Mouse (Mus musculus): Measurements from ENCODE around the gene Slc25a25. TPM values are rescaled to one million over a fixed set of nuclear protein-coding genes. Genes with fewer than 3 reads are reported as not detected.

Gene Slc25a25
- polyA plus RNA-seq, 1 experiment from 2014 or later: 46.2 TPM

- H3K4me1 ChIP-seq (replicated peaks): peaks cover 34% of the 10 kb centered on the region
- no peak for ATAC-seq (ENCODE audit: low FRiP score)
- no peak overlapping the region for H3K4me2 ChIP-seq
- no peak overlapping the region for H3K4me3 ChIP-seq
- no peak overlapping the region for H3K9ac ChIP-seq
- 97% methylated on average over 6 of the region's 6 CpGs for WGBS
- no peaks in the 10 kb centered on the region for H3K9me3 ChIP-seq
- H3K36me3 ChIP-seq: peaks cover 48% of the 10 kb centered on the region
- H3K27me3 ChIP-seq: no peaks in the 10 kb centered on the region
- no peak overlapping the region for H3K27ac ChIP-seq
Measured at GRCm38 (mm10) chr2:32421851-32422251, 29.4 kb downstream of the Slc25a25 start.

GRCm38 (mm10) chr2:32420647-32421046 lies 30.6 kb downstream of the Slc25a25 start:
- H3K9me3 ChIP-seq: no peaks in the 10 kb centered on the region
- H3K9ac ChIP-seq: no peak overlapping the region
- no peaks in the 10 kb centered on the region for H3K27me3 ChIP-seq
- no peak for ATAC-seq (ENCODE audit: low FRiP score)
- no peak overlapping the region for H3K27ac ChIP-seq
- no peak overlapping the region for H3K4me3 ChIP-seq
- no peak overlapping the region for H3K4me2 ChIP-seq
- peaks cover 60% of the 10 kb centered on the region for H3K36me3 ChIP-seq
- H3K4me1 ChIP-seq (replicated peaks): peaks cover 34% of the 10 kb centered on the region
- 86% methylated on average over 6 of the region's 6 CpGs for WGBS

DNA sequence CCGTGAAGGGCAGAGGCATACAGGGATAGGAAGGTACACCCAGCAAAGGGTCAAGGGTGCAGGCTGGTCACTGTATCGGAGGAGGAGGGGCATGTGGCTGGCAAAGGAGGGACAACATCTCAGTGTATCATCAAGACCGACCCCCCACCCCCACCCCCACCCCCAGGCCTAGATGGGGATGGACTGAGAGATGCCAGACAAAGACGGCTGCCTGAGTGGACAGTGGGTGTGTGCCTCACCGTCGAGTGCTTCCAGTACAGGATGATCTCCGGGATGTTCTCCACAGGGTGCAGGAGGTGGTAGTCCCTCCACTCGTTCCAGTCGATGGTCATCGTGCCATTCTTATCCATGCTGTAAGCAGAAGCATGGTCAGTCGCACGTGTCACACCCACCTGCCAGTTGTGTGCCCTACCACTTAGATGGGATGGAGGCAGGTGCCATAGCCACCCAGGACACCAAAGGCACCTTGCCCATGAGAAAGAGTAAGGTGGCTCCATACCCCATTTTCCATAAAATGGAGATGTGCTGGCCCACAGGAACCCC lies 31.1 kb downstream of the Slc25a25 start:
- no peaks in the 10 kb centered on the region for H3K9me3 ChIP-seq
- H3K27me3 ChIP-seq: no peaks in the 10 kb centered on the region
- no peak overlapping the region for H3K4me2 ChIP-seq
- H3K36me3 ChIP-seq: peaks cover 65% of the 10 kb centered on the region
- peaks cover 34% of the 10 kb centered on the region for H3K4me1 ChIP-seq (replicated peaks)
- no peak overlapping the region for H3K9ac ChIP-seq
- no peak overlapping the region for H3K4me3 ChIP-seq
- no peak overlapping the region for H3K27ac ChIP-seq
- ATAC-seq (ENCODE audit: low FRiP score): no peak
- 93% methylated on average over 12 of the region's 12 CpGs for WGBS

GRCm38 (mm10) chr2:32419359-32419758 lies 31.9 kb downstream of the Slc25a25 start:
- ATAC-seq (ENCODE audit: low FRiP score): no peak
- H3K9me3 ChIP-seq: no peaks in the 10 kb centered on the region
- WGBS: 93% methylated on average over 3 of the region's 3 CpGs
- no peak overlapping the region for H3K27ac ChIP-seq
- no peak overlapping the region for H3K9ac ChIP-seq
- peaks cover 73% of the 10 kb centered on the region for H3K36me3 ChIP-seq
- H3K4me2 ChIP-seq: no peak overlapping the region
- peaks cover 27% of the 10 kb centered on the region for H3K4me1 ChIP-seq (replicated peaks)
- H3K27me3 ChIP-seq: no peaks in the 10 kb centered on the region
- no peak overlapping the region for H3K4me3 ChIP-seq

GRCm38 (mm10) chr2:32418430-32419151 lies 32.7 kb downstream of the Slc25a25 start:
- H3K9me3 ChIP-seq: no peaks in the 10 kb centered on the region
- H3K27ac ChIP-seq: no peak overlapping the region
- peaks cover 81% of the 10 kb centered on the region for H3K36me3 ChIP-seq
- no peaks in the 10 kb centered on the region for H3K27me3 ChIP-seq
- no peak overlapping the region for H3K4me3 ChIP-seq
- peaks cover 19% of the 10 kb centered on the region for H3K4me1 ChIP-seq (replicated peaks)
- H3K4me2 ChIP-seq: no peak overlapping the region
- no peak overlapping the region for H3K9ac ChIP-seq
- no peak for ATAC-seq (ENCODE audit: low FRiP score)
- 88% methylated on average over 12 of the region's 12 CpGs for WGBS

GRCm38 (mm10) chr2:32417486-32417885 lies 33.8 kb downstream of the Slc25a25 start:
- no peak for ATAC-seq (ENCODE audit: low FRiP score)
- 92% methylated on average over 8 of the region's 8 CpGs for WGBS
- H3K36me3 ChIP-seq: peaks cover 81% of the 10 kb centered on the region
- H3K4me1 ChIP-seq (replicated peaks): peaks cover 8% of the 10 kb centered on the region; the same call in 1 of the 2 replicates
- no peaks in the 10 kb centered on the region for H3K9me3 ChIP-seq
- no peak overlapping the region for H3K9ac ChIP-seq
- H3K27me3 ChIP-seq: no peaks in the 10 kb centered on the region
- H3K27ac ChIP-seq: no peak overlapping the region
- H3K4me3 ChIP-seq: no peak overlapping the region
- no peak overlapping the region for H3K4me2 ChIP-seq

GRCm38 (mm10) chr2:32416556-32416955 lies 34.7 kb downstream of the Slc25a25 start:
- no peak overlapping the region for H3K27ac ChIP-seq
- WGBS: 93% methylated on average over 2 of the region's 2 CpGs
- H3K4me1 ChIP-seq (replicated peaks): peaks cover under 1% of the 10 kb centered on the region; the same call in 1 of the 2 replicates
- no peak for ATAC-seq (ENCODE audit: low FRiP score)
- no peak overlapping the region for H3K9ac ChIP-seq
- peaks cover 80% of the 10 kb centered on the region for H3K36me3 ChIP-seq
- no peak overlapping the region for H3K4me2 ChIP-seq
- H3K4me3 ChIP-seq: no peak overlapping the region
- H3K9me3 ChIP-seq: no peaks in the 10 kb centered on the region
- no peaks in the 10 kb centered on the region for H3K27me3 ChIP-seq

DNA sequence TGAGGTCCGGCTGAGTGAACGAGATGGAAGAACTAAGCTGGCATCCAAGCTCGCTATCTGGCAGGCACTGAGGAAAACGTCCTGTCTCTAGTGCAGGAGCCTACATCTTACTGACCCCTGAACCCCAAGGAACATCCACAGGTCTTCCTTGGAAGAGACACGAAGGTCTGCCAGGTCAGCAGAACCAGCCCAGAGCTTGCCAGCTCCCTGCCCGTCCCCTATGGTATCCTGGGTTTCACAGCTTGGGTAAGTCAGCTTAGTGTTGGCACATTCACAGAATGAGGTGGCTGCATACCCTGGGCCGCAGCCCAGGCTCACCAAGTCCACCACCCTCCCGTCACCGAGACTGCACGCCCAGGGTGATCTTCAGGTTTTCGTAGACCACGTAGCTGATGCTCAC lies 35.4 kb downstream of the Slc25a25 start:
- no peak overlapping the region for H3K9ac ChIP-seq
- H3K4me1 ChIP-seq (replicated peaks): no peaks in the 10 kb centered on the region
- H3K27me3 ChIP-seq: no peaks in the 10 kb centered on the region
- no peak for ATAC-seq (ENCODE audit: low FRiP score)
- H3K4me2 ChIP-seq: no peak overlapping the region
- no peak overlapping the region for H3K27ac ChIP-seq
- WGBS: 94% methylated on average over 12 of the region's 12 CpGs
- no peak overlapping the region for H3K4me3 ChIP-seq
- no peaks in the 10 kb centered on the region for H3K9me3 ChIP-seq
- H3K36me3 ChIP-seq: peaks cover 73% of the 10 kb centered on the region

DNA sequence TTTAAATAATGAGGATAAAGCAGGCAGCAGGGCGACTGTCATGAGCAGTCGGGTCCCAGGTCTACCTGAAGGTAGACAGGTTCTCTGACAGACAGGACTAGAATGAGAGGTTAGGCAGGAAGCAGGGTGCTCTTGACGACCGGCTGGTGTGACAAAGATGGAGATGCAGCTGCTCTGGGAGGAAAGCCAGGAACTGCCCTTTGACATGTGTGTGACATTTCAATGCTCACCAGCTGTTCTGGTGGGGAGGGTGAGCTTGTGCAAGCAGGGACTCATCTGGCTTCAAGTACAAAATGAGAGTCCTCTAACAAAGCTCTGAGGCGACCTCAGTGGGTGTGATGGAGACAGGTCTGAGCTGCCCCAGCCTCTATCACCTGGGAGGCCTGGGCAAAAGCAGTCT lies 37.3 kb downstream of the Slc25a25 start:
- no peaks in the 10 kb centered on the region for H3K9me3 ChIP-seq
- H3K9ac ChIP-seq: no peak overlapping the region

DNA sequence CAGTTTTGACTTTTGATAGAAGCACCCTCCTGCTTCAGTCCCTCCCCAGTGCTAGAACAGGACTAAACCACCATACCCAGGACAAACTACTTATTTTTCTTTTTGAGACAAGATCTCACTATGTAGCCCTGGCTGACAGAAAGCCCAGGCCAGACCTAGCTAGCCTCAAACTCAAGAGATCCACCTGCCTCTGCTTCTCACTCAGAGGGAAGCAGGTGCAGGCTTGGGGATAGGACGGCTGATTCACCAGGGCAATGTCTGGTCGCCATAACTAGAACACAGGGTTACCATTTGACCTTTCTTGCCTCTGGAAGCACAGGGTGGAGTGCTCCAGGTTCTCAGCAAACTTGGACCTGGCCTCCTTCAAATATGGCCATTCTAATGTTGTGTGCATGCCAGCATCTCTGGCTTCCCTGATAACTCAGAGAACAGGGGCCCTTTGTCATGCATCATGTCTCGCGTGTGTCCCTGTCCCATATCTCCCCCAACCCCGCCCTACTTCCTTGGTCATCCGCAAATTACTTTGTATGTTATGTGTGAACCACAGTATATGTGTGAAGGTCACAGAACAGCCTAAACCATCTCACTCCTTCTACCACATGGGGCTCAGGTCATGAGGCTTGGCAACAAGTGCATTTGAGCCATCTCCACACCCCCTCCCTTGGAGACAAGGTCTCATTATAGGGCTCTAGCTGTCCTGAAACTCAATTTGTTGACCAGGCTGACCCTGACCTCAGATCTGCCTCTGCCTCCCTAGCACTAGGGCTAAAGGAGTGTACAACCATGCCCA lies 38.3 kb downstream of the Slc25a25 start:
- H3K27me3 ChIP-seq: no peaks in the 10 kb centered on the region
- 91% methylated on average over 6 of the region's 6 CpGs for WGBS
- no peak overlapping the region for H3K4me2 ChIP-seq
- no peak overlapping the region for H3K9ac ChIP-seq
- H3K4me3 ChIP-seq: no peak overlapping the region
- no peak for ATAC-seq (ENCODE audit: low FRiP score)
- H3K9me3 ChIP-seq: no peaks in the 10 kb centered on the region
- H3K27ac ChIP-seq: no peak overlapping the region
- H3K36me3 ChIP-seq: peaks cover 44% of the 10 kb centered on the region
- no peaks in the 10 kb centered on the region for H3K4me1 ChIP-seq (replicated peaks)

More for the DNA sequence above, 37.3 kb downstream of the Slc25a25 start:
- no peak overlapping the region for H3K27ac ChIP-seq
- ATAC-seq (ENCODE audit: low FRiP score): no peak
- no peak overlapping the region for H3K4me2 ChIP-seq
- H3K36me3 ChIP-seq: peaks cover 54% of the 10 kb centered on the region
- no peaks in the 10 kb centered on the region for H3K4me1 ChIP-seq (replicated peaks)
- H3K27me3 ChIP-seq: no peaks in the 10 kb centered on the region
- H3K4me3 ChIP-seq: no peak overlapping the region
- WGBS: 66% methylated on average over 5 of the region's 5 CpGs

DNA sequence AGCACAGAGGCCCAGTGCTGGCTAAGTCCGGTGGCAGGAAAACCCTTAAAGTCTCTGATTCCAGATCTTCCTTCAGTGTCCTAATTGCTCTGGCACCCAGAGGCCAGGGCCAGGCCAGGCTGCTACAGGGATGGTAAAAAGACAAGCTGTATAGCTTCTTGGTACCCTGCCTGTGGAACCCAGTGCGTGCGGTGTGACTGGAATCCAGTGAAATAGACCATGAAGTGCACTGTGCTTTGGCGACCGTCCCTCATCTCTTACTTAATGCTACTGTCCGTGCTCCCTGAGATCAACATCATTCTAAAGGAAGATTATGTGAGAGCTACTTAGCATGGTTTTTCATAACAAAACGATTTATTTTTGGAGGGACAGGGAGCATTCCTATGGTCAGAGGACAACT lies 39.8 kb downstream of the Slc25a25 start:
- WGBS: 87% methylated on average over 7 of the region's 7 CpGs
- Histone ChIP-seq H3K36me3 (peaks cover 29% of the 10 kb centered on the region), H3K4me1 (replicated peaks) (no peaks in the 10 kb centered on the region), H3K4me3 (no peak overlapping the region), H3K9me3 (no peaks in the 10 kb centered on the region), H3K9ac (no peak overlapping the region), H3K4me2 (no peak overlapping the region), H3K27ac (no peak overlapping the region), H3K27me3 (no peaks in the 10 kb centered on the region)
- ATAC-seq (ENCODE audit: low FRiP score): no peak
